Mouse (Mus musculus): ENCODE data around the gene Peli1. TPM values are rescaled to one million over a fixed set of nuclear protein-coding genes. Genes with fewer than 3 reads are reported as not detected.

Peli1 gene
- polyA plus RNA-seq, 1 experiment from 2014 or later = 106 TPM

DNA sequence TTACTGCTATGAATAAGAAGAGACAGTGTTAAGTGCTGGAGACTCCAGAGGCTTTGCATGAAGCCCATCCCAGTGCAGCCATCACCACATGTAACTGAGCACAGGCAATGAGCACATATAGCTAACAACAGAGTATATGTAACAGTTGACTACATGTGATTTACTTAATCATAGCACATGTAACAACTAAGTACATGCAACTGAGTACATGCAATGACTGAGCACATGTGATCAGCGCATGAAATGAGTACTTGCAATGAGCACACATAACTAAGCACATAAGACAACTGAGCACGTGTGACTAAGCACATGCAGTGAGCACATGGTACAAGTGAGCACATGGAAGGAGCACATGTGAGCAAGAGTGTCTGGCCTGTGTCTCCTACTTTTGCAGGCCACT lies 29.0 kb upstream of the Peli1 start:
- H3K27ac ChIP-seq (replicated peaks) = no peak overlapping the region
- no peak overlapping the region for H3K9ac ChIP-seq (replicated peaks)
- WGBS = 90% methylated on average over 2 of the region's 2 CpGs
- no peak for ATAC-seq (ENCODE audit: low FRiP score, low read depth)
- H3K27me3 ChIP-seq = no peaks in the 10 kb centered on the region
- H3K9me3 ChIP-seq = no peaks in the 10 kb centered on the region
- no peak overlapping the region for H3K4me3 ChIP-seq
- no peaks in the 10 kb centered on the region for H3K36me3 ChIP-seq
- H3K4me1 ChIP-seq = no peaks in the 10 kb centered on the region
- no peak overlapping the region for H3K4me2 ChIP-seq (replicated peaks)

- no peak overlapping the region for H3K9ac ChIP-seq (replicated peaks)
- H3K27ac ChIP-seq (replicated peaks) = no peak overlapping the region
- H3K27me3 ChIP-seq = no peaks in the 10 kb centered on the region
- 87% methylated on average over 3 of the region's 3 CpGs for WGBS
- H3K36me3 ChIP-seq = no peaks in the 10 kb centered on the region
- no peak for ATAC-seq (ENCODE audit: low FRiP score, low read depth)
- no peak overlapping the region for H3K4me2 ChIP-seq (replicated peaks)
- no peaks in the 10 kb centered on the region for H3K9me3 ChIP-seq
- H3K4me1 ChIP-seq = no peaks in the 10 kb centered on the region
- no peak overlapping the region for H3K4me3 ChIP-seq
These were observed 27.8 kb upstream of the Peli1 start for GRCm38 (mm10) chr11:21063271-21063670.

GRCm38 (mm10) chr11:21079400-21079799 lies 11.7 kb upstream of the Peli1 start:
- Histone ChIP-seq H3K9me3 (no peaks in the 10 kb centered on the region), H3K27ac (replicated peaks) (no peak overlapping the region), H3K9ac (replicated peaks) (no peak overlapping the region), H3K36me3 (no peaks in the 10 kb centered on the region), H3K27me3 (no peaks in the 10 kb centered on the region), H3K4me2 (replicated peaks) (no peak overlapping the region), H3K4me1 (no peaks in the 10 kb centered on the region), H3K4me3 (no peak overlapping the region)
- ATAC-seq (ENCODE audit: low FRiP score, low read depth) = no peak
- 75% methylated on average over 2 of the region's 2 CpGs for WGBS

DNA sequence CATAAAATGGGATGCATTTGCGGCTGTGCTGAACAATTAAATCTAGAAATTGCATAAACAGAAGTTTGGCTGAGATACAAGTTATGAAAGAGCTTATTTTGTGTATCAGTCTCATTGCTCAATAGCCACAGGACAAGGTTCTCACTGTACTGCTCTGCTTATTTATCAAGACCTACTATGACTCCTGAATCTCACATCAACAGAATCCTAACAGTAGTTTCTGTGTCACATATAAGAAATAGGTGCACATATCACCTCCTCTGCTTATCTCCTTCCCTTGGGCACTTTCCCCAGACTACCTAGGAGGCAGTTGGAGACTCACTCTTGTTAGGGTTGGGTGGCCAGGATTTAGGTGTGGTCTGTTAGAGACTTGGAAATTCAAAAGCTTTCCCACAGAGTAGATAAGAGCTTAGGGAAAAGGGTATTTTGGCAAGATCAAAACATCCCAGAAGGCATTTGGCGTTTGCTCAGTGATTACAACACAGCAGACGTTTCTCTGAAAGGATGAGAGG lies 11.2 kb upstream of the Peli1 start:
- H3K4me2 ChIP-seq (replicated peaks) = no peak overlapping the region
- H3K36me3 ChIP-seq = no peaks in the 10 kb centered on the region
- H3K4me3 ChIP-seq = no peak overlapping the region
- H3K4me1 ChIP-seq = no peaks in the 10 kb centered on the region
- no peak overlapping the region for H3K9ac ChIP-seq (replicated peaks)
- WGBS = 55% methylated on average over 3 of the region's 3 CpGs
- H3K27me3 ChIP-seq = no peaks in the 10 kb centered on the region
- no peak for ATAC-seq (ENCODE audit: low FRiP score, low read depth)
- H3K27ac ChIP-seq (replicated peaks) = no peak overlapping the region
- no peaks in the 10 kb centered on the region for H3K9me3 ChIP-seq

DNA sequence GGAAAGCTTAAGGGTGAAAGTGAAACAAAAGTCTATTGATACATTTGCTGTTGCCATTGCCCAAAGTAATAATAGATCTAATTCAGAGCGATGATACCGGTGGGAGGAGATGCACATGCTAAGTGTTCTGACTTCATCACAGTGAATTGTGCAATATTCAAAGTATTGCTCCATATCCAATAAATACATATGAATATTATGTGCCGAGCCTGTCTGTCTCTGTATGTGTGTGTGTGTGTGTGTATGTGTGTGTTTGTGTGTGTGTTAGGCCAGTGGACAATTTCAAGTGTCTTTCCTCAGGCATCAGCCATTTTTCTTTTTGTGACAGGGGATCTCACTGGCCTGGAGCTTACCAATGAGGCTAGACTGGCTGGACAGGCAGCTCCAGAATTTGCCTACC lies 9.9 kb upstream of the Peli1 start:
- H3K9ac ChIP-seq (replicated peaks) = no peak overlapping the region
- no peaks in the 10 kb centered on the region for H3K36me3 ChIP-seq
- H3K27me3 ChIP-seq = no peaks in the 10 kb centered on the region
- H3K27ac ChIP-seq (replicated peaks) = no peak overlapping the region
- no peak for ATAC-seq (ENCODE audit: low FRiP score, low read depth)
- WGBS = 93% methylated on average over 3 of the region's 3 CpGs
- H3K9me3 ChIP-seq = no peaks in the 10 kb centered on the region
- no peaks in the 10 kb centered on the region for H3K4me1 ChIP-seq
- H3K4me3 ChIP-seq = no peak overlapping the region
- no peak overlapping the region for H3K4me2 ChIP-seq (replicated peaks)

DNA sequence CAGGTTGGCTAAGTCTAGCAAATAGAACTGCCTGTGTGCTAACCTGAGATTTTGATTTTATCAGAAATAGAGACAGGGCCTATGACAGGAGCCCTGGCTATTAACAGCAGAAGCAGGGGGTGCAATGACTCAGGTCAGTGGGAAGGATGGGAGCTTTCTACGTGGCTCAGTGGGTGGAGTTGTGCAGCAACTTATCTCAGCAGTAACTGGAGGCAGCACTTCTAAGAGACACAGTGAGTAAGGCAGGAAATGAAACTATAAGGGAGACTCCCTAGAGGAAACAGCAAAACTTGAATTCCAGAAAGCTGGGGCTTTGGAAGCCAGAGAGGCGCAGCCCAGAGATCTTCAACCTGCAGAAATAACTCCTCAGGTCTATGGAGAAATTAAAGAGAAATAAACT lies 8.4 kb upstream of the Peli1 start:
- Histone ChIP-seq H3K9ac (replicated peaks) (no peak overlapping the region), H3K27me3 (no peaks in the 10 kb centered on the region), H3K36me3 (no peaks in the 10 kb centered on the region), H3K27ac (replicated peaks) (no peak overlapping the region), H3K9me3 (no peaks in the 10 kb centered on the region), H3K4me1 (no peaks in the 10 kb centered on the region), H3K4me3 (no peak overlapping the region), H3K4me2 (replicated peaks) (no peak overlapping the region)
- WGBS = 56% methylated on average over 2 of the region's 2 CpGs
- no peak for ATAC-seq (ENCODE audit: low FRiP score, low read depth)

DNA sequence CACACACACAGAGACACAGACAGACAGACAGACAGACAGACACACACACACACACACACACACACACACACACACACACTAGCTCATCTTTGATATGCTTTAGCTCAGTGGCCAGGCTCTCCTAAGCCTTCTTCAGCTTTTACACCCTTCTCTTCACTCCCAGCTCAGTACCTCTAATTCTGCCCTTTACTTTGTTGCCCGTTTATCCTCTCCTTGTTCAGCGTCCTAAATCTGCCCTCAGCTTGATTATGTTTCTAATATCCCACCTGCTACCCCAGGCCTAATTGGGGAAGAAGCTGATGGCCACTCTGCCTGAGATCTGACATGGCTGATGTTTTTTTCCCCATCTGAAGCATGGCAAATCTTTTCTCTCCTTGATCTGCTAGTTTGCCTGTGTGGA lies 2.7 kb upstream of the Peli1 start:
- H3K27me3 ChIP-seq = no peaks in the 10 kb centered on the region
- H3K4me3 ChIP-seq = no peak overlapping the region
- no peaks in the 10 kb centered on the region for H3K36me3 ChIP-seq
- WGBS = 39% methylated on average over 2 of the region's 2 CpGs
- H3K4me2 ChIP-seq (replicated peaks) = no peak overlapping the region
- no peak for ATAC-seq (ENCODE audit: low FRiP score, low read depth)
- no peaks in the 10 kb centered on the region for H3K9me3 ChIP-seq
- H3K9ac ChIP-seq (replicated peaks) = no peak overlapping the region
- H3K4me1 ChIP-seq = peaks cover 2% of the 10 kb centered on the region
- no peak overlapping the region for H3K27ac ChIP-seq (replicated peaks)

- H3K9me3 ChIP-seq = no peaks in the 10 kb centered on the region
- no peak overlapping the region for H3K27ac ChIP-seq (replicated peaks)
- H3K4me2 ChIP-seq (replicated peaks) = no peak overlapping the region
- no peak overlapping the region for H3K9ac ChIP-seq (replicated peaks)
- 67% methylated on average over 4 of the region's 4 CpGs for whole genome bisulfite sequencing
- peaks cover 6% of the 10 kb centered on the region for H3K4me1 ChIP-seq
- no peak for ATAC-seq (ENCODE audit: low FRiP score, low read depth)
- no peak overlapping the region for H3K4me3 ChIP-seq
- no peaks in the 10 kb centered on the region for H3K27me3 ChIP-seq
- H3K36me3 ChIP-seq = no peaks in the 10 kb centered on the region
These were observed 1.5 kb upstream of the Peli1 start for GRCm38 (mm10) chr11:21089571-21089970.

DNA sequence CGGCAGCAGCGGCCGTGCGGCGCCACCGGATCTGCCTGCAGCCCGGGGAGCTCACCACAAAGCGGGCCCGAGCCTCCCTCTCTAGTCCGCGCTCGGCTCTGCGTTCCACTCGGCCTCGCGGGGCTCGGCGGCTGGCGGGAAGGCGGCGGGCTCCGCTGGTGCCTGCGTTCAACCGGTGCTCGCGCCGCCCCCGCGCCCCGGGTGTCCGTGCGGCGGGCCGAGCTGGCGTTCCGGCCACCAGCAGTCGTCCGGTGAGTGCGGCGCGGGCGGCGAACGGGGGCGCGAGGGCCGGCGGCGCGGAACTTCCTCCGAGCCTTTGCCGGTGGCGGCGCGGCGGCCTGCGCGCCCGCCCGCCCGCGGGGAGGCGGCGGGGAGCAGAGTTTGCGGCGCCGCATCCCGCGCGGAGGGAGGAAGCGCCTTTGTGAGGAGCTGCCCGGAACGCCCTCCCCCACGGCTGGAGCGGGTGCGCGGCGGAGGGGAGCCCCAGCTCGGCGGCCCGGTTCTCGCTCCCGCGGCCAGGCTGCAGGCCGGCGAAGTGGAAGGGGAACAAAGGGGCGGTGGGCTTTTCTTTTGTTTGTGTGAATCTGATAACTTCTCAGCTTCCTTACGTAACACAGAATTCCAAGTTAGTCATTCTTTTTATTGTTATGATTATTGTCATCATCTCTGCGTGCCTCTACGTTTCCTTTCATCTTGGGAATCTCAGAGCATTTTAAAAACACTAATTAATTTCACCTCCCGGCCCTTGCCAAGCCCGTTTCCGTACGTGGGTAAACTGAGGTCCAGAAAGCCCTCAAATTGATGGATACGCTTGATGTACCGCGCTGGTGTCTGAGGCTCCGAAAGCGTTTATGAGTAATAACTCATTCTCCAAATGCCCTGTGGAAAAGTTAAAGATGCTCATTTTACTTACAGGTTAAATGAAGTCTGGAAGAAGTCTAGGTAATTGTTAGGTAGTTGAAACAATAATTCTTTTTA lies 626 bp downstream of the Peli1 start:
- Histone ChIP-seq H3K27me3 (no peaks in the 10 kb centered on the region), H3K4me2 (replicated peaks) (peak overlapping the region; percentile 54), H3K9me3 (no peaks in the 10 kb centered on the region), H3K36me3 (0 out of 2 replicates have a peak, but pooled peaks cover 4% of the 10 kb centered on the region), H3K27ac (replicated peaks) (peak overlapping the region; percentile 99), H3K9ac (replicated peaks) (peak overlapping the region; percentile 98), H3K4me1 (peaks cover 6% of the 10 kb centered on the region), H3K4me3 (peak overlapping the region; percentile 82)
- ATAC-seq (ENCODE audit: low FRiP score, low read depth) = peak; percentile 53
- WGBS = under 1% methylated on average over 65 of the region's 99 CpGs

- Histone ChIP-seq H3K9ac (replicated peaks) (peak overlapping the region; percentile 98), H3K27ac (replicated peaks) (no peak overlapping the region), H3K9me3 (no peaks in the 10 kb centered on the region), H3K4me2 (replicated peaks) (peak overlapping the region; percentile 54), H3K36me3 (0 out of 2 replicates have a peak, but pooled peaks cover 4% of the 10 kb centered on the region), H3K27me3 (no peaks in the 10 kb centered on the region), H3K4me1 (peaks cover 6% of the 10 kb centered on the region), H3K4me3 (peak overlapping the region; percentile 82)
- WGBS = 8% methylated on average over 7 of the region's 7 CpGs
- no peak for ATAC-seq (ENCODE audit: low FRiP score, low read depth)
These were observed 1.5 kb downstream of the Peli1 start for GRCm38 (mm10) chr11:21092621-21093020.

GRCm38 (mm10) chr11:21093081-21093815 lies 2.2 kb downstream of the Peli1 start:
- ATAC-seq (ENCODE audit: low FRiP score, low read depth) = no peak
- 55% methylated on average over 3 of the region's 3 CpGs for WGBS
- peaks cover 6% of the 10 kb centered on the region for H3K4me1 ChIP-seq
- H3K27ac ChIP-seq (replicated peaks) = no peak overlapping the region
- H3K4me2 ChIP-seq (replicated peaks) = peak overlapping the region; percentile 49
- H3K9ac ChIP-seq (replicated peaks) = 0 out of 2 replicates have a peak overlapping the region, but pooled peaks have one; percentile 43
- H3K9me3 ChIP-seq = no peaks in the 10 kb centered on the region
- H3K4me3 ChIP-seq = peak overlapping the region; percentile 32
- H3K27me3 ChIP-seq = no peaks in the 10 kb centered on the region
- 0 out of 2 replicates have a peak, but pooled peaks cover 4% of the 10 kb centered on the region for H3K36me3 ChIP-seq

GRCm38 (mm10) chr11:21096590-21096989 lies 5.5 kb downstream of the Peli1 start:
- H3K4me2 ChIP-seq (replicated peaks) = no peak overlapping the region
- H3K27me3 ChIP-seq = no peaks in the 10 kb centered on the region
- H3K9me3 ChIP-seq = no peaks in the 10 kb centered on the region
- H3K4me3 ChIP-seq = no peak overlapping the region
- H3K9ac ChIP-seq (replicated peaks) = no peak overlapping the region
- 0 out of 2 replicates have a peak, but pooled peaks cover 4% of the 10 kb centered on the region for H3K36me3 ChIP-seq
- no peak for ATAC-seq (ENCODE audit: low FRiP score, low read depth)
- 97% methylated on average over 2 of the region's 2 CpGs for WGBS
- peaks cover 10% of the 10 kb centered on the region for H3K4me1 ChIP-seq
- no peak overlapping the region for H3K27ac ChIP-seq (replicated peaks)
